Mouse (Mus musculus): ENCODE data around the gene Gm35315. TPM values are rescaled to one million over a fixed set of nuclear protein-coding genes. Genes with fewer than 3 reads are reported as not detected.
A peak's percentile ranks its signal among the peaks of the same experiment; 100 is the strongest.

Gene Gm35315
- polyA plus RNA-seq (2014; fragmentation: Nextera tagmentation; extraction: Ambion mirVana) = 2.0 and 3.1 TPM in 2 replicates

DNA sequence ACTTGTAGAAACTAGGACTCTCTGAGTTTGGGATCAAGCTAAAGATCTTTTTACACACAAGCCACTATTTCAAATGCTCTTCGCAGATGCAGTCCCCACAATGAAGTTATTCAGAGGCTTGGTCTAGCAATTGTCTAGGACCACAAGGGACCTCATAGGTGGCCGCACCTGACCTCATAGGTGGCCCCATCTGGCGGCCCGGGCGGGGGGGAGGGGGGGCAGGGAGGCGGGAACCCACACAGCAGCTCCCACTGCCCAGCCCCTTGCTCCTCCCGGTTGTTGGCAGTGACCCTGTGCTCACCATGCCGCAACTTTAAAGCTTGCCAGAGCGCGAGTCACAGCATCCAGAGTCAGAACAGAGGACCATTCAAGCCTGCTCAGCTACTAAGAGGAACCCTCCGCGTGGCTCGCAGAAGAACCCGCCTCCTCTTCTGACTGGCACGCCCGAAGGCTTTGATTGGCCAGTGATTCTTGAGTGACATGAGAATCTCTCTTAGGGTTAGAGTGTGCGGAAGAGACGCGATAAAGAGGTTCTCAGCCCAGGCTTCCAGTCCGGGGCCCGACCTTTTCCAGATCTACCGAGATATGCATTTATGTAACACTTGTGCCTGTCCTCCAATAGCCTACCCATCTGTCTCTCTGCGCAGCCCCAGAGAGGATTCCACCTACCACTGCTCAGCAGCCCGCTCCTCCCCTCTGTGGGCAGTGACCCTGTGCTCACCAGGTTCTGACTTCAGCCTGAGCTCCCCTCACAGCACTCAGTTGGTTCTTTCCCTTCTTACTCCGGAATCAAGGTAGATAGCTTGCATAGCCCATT, at the start of gene Gm35315:
Gene Gm35315, minus strand, starts transcription at position 391 of the 817 bp plus-strand sequence.
- peak within 1 kb of the TSS; percentile 52 for H3K4me3 ChIP-seq (ENCODE audit: low read depth, low read length)
- H3K9ac ChIP-seq (ENCODE audit: low read depth, low read length) = peak within 1 kb of the TSS; percentile 65
- no peaks in the 10 kb centered on the region for H3K27me3 ChIP-seq (replicated peaks; ENCODE audit: control insufficient read depth, insufficient read depth, low read length)
- no peaks in the 10 kb centered on the region for H3K36me3 ChIP-seq (ENCODE audit: control insufficient read depth, insufficient read depth, low read length)
- 1% methylated on average over 25 of the region's 25 CpGs for WGBS
- H3K9me3 ChIP-seq (ENCODE audit: control insufficient read depth, low read length) = no peaks in the 10 kb centered on the region
- DNase-seq (ENCODE audit: low spot score) (peak; percentile 82), ATAC-seq (replicated peaks; ENCODE audit: low FRiP score) (peak; percentile 97)
- peak within 1 kb of the TSS; percentile 66 for H3K27ac ChIP-seq (ENCODE audit: low read depth, low read length)
- no peaks in the 10 kb centered on the region; the same call in 1 of the 2 replicates for H3K4me1 ChIP-seq (replicated peaks; ENCODE audit: control insufficient read depth, insufficient read depth, low read length)
- peak within 1 kb of the TSS; percentile 66 for H3K4me2 ChIP-seq

- H3K4me3 ChIP-seq (ENCODE audit: low read depth, low read length) = no peak overlapping the region
- H3K4me1 ChIP-seq (replicated peaks; ENCODE audit: control insufficient read depth, insufficient read depth, low read length) = no peaks in the 10 kb centered on the region
- H3K36me3 ChIP-seq (ENCODE audit: control insufficient read depth, insufficient read depth, low read length) = peaks cover 26% of the 10 kb centered on the region
- DNase-seq (ENCODE audit: low spot score) = no peak
- no peak for ATAC-seq (replicated peaks; ENCODE audit: low FRiP score)
- no peaks in the 10 kb centered on the region for H3K9me3 ChIP-seq (ENCODE audit: control insufficient read depth, low read length)
- no peak overlapping the region for H3K27ac ChIP-seq (ENCODE audit: low read depth, low read length)
- no peaks in the 10 kb centered on the region for H3K27me3 ChIP-seq (replicated peaks; ENCODE audit: control insufficient read depth, insufficient read depth, low read length)
- H3K9ac ChIP-seq (ENCODE audit: low read depth, low read length) = no peak overlapping the region
- H3K4me2 ChIP-seq = no peak overlapping the region
- 86% methylated on average over 5 of the region's 5 CpGs for WGBS
Measured at GRCm38 (mm10) chr5:110143007-110143406, 48.8 kb upstream of the Gm35315 start.

- no peaks in the 10 kb centered on the region; the same call in 1 of the 2 replicates for H3K4me1 ChIP-seq (replicated peaks; ENCODE audit: control insufficient read depth, insufficient read depth, low read length)
- 95% methylated on average over 2 of the region's 2 CpGs for WGBS
- H3K9ac ChIP-seq (ENCODE audit: low read depth, low read length) = no peak overlapping the region
- no peak overlapping the region for H3K27ac ChIP-seq (ENCODE audit: low read depth, low read length)
- peaks cover 23% of the 10 kb centered on the region for H3K36me3 ChIP-seq (ENCODE audit: control insufficient read depth, insufficient read depth, low read length)
- no peak overlapping the region for H3K4me2 ChIP-seq
- no peaks in the 10 kb centered on the region for H3K9me3 ChIP-seq (ENCODE audit: control insufficient read depth, low read length)
- DNase-seq (ENCODE audit: low spot score) = no peak
- H3K27me3 ChIP-seq (replicated peaks; ENCODE audit: control insufficient read depth, insufficient read depth, low read length) = no peaks in the 10 kb centered on the region
- H3K4me3 ChIP-seq (ENCODE audit: low read depth, low read length) = no peak overlapping the region
- no peak for ATAC-seq (replicated peaks; ENCODE audit: low FRiP score)
Measured at GRCm38 (mm10) chr5:110142309-110142708, 48.1 kb upstream of the Gm35315 start.

GRCm38 (mm10) chr5:110140424-110140823, 46.2 kb upstream of the Gm35315 start:
- ATAC-seq (replicated peaks; ENCODE audit: low FRiP score) = no peak
- 89% methylated on average over 7 of the region's 7 CpGs for WGBS

DNA sequence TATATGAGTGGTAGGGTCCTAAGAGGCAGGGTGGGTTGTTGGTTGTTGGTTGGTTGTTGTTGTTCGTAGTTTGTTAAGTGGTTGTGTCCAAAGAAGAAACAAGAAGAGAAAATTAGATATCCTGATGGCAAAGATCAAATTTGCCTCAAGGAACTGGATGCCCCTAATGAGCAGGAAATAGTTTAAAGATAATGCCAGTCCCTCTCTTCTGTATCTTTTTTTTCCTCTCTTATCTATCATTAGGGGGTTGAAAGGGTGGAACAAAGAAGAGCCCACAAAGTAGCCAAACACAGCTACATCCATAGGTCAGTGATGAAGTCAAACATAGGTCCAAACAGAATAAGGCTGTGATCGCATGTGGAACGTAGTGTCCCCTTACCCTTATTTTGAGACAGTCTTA, 45.1 kb upstream of the Gm35315 start:
- Histone ChIP-seq H3K9ac (ENCODE audit: low read depth, low read length) (no peak overlapping the region), H3K27ac (ENCODE audit: low read depth, low read length) (no peak overlapping the region), H3K9me3 (ENCODE audit: control insufficient read depth, low read length) (no peaks in the 10 kb centered on the region), H3K36me3 (ENCODE audit: control insufficient read depth, insufficient read depth, low read length) (peaks cover 11% of the 10 kb centered on the region; the same call in 1 of the 2 replicates), H3K27me3 (replicated peaks; ENCODE audit: control insufficient read depth, insufficient read depth, low read length) (no peaks in the 10 kb centered on the region), H3K4me2 (no peak overlapping the region), H3K4me1 (replicated peaks; ENCODE audit: control insufficient read depth, insufficient read depth, low read length) (no peaks in the 10 kb centered on the region; the same call in 1 of the 2 replicates), H3K4me3 (ENCODE audit: low read depth, low read length) (no peak overlapping the region)
- ATAC-seq (replicated peaks; ENCODE audit: low FRiP score) (no peak), DNase-seq (ENCODE audit: low spot score) (no peak)
- 94% methylated on average over 3 of the region's 3 CpGs for WGBS

More at GRCm38 (mm10) chr5:110140424-110140823, 46.2 kb upstream of the Gm35315 start:
- DNase-seq (ENCODE audit: low spot score) = no peak
- Histone ChIP-seq H3K9me3 (ENCODE audit: control insufficient read depth, low read length) (no peaks in the 10 kb centered on the region), H3K27ac (ENCODE audit: low read depth, low read length) (no peak overlapping the region), H3K4me2 (no peak overlapping the region), H3K36me3 (ENCODE audit: control insufficient read depth, insufficient read depth, low read length) (peaks cover 14% of the 10 kb centered on the region; the same call in 1 of the 2 replicates), H3K4me1 (replicated peaks; ENCODE audit: control insufficient read depth, insufficient read depth, low read length) (no peaks in the 10 kb centered on the region; the same call in 1 of the 2 replicates), H3K9ac (ENCODE audit: low read depth, low read length) (no peak overlapping the region), H3K27me3 (replicated peaks; ENCODE audit: control insufficient read depth, insufficient read depth, low read length) (no peaks in the 10 kb centered on the region), H3K4me3 (ENCODE audit: low read depth, low read length) (no peak overlapping the region)

DNA sequence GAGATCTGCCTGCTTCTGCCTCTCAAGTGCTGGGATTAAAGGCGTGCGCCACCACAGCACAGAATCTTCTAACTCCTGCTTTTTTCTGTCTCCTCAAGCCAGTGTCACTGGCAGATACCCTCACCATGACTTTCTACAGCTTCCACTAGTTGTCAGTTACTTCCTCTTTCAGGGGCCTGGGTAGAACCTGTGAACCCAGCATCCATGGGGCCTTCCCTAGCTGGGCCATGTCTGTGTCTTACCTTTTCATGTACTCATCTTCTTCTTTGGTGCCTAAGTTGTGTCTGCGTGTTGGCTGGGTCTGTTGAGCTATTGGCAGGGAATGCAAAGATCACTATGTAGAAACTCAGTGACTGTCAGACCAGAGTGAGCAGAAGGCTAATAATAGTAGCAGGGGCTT, 43.6 kb upstream of the Gm35315 start:
- no peak for DNase-seq (ENCODE audit: low spot score)
- WGBS = 91% methylated on average over 3 of the region's 3 CpGs
- no peak for ATAC-seq (replicated peaks; ENCODE audit: low FRiP score)
- no peak overlapping the region for H3K4me3 ChIP-seq (ENCODE audit: low read depth, low read length)
- no peaks in the 10 kb centered on the region; the same call in 1 of the 2 replicates for H3K4me1 ChIP-seq (replicated peaks; ENCODE audit: control insufficient read depth, insufficient read depth, low read length)
- H3K9me3 ChIP-seq (ENCODE audit: control insufficient read depth, low read length) = no peaks in the 10 kb centered on the region
- peaks cover 4% of the 10 kb centered on the region; the same call in 1 of the 2 replicates for H3K36me3 ChIP-seq (ENCODE audit: control insufficient read depth, insufficient read depth, low read length)
- no peak overlapping the region for H3K27ac ChIP-seq (ENCODE audit: low read depth, low read length)
- H3K9ac ChIP-seq (ENCODE audit: low read depth, low read length) = no peak overlapping the region
- H3K27me3 ChIP-seq (replicated peaks; ENCODE audit: control insufficient read depth, insufficient read depth, low read length) = no peaks in the 10 kb centered on the region
- no peak overlapping the region for H3K4me2 ChIP-seq

GRCm38 (mm10) chr5:110136087-110136464, 41.9 kb upstream of the Gm35315 start:
- Histone ChIP-seq H3K27me3 (replicated peaks; ENCODE audit: control insufficient read depth, insufficient read depth, low read length) (no peaks in the 10 kb centered on the region), H3K36me3 (ENCODE audit: control insufficient read depth, insufficient read depth, low read length) (peaks cover 4% of the 10 kb centered on the region; the same call in 1 of the 2 replicates), H3K4me3 (ENCODE audit: low read depth, low read length) (peak overlapping the region; percentile 73), H3K4me2 (peak overlapping the region; percentile 68), H3K27ac (ENCODE audit: low read depth, low read length) (peak overlapping the region; percentile 20; the same call in 1 of the 2 replicates), H3K9me3 (ENCODE audit: control insufficient read depth, low read length) (no peaks in the 10 kb centered on the region; the same call in 1 of the 2 replicates), H3K9ac (ENCODE audit: low read depth, low read length) (peak overlapping the region; percentile 80), H3K4me1 (replicated peaks; ENCODE audit: control insufficient read depth, insufficient read depth, low read length) (no peaks in the 10 kb centered on the region; the same call in 1 of the 2 replicates)
- 5% methylated on average over 18 of the region's 18 CpGs for WGBS
- no peak for DNase-seq (ENCODE audit: low spot score)
- peak; percentile 42 for ATAC-seq (replicated peaks; ENCODE audit: low FRiP score)

GRCm38 (mm10) chr5:110135293-110136086, 41.3 kb upstream of the Gm35315 start, which contains the start of gene Chfr:
Gene Chfr (plus strand): TSS chr5:110135842.
- peak within 1 kb of the TSS; percentile 46; the same call in 1 of the 2 replicates for H3K27ac ChIP-seq (ENCODE audit: low read depth, low read length)
- peak within 1 kb of the TSS; percentile 73 for H3K4me3 ChIP-seq (ENCODE audit: low read depth, low read length)
- WGBS = 2% methylated on average over 46 of the region's 46 CpGs
- ATAC-seq (replicated peaks; ENCODE audit: low FRiP score) (peak; percentile 100), DNase-seq (ENCODE audit: low spot score) (peak; percentile 99)
- peak within 1 kb of the TSS; percentile 68 for H3K4me2 ChIP-seq
- no peaks in the 10 kb centered on the region for H3K27me3 ChIP-seq (replicated peaks; ENCODE audit: control insufficient read depth, insufficient read depth, low read length)
- H3K9me3 ChIP-seq (ENCODE audit: control insufficient read depth, low read length) = no peaks in the 10 kb centered on the region; the same call in 1 of the 2 replicates
- H3K9ac ChIP-seq (ENCODE audit: low read depth, low read length) = peak within 1 kb of the TSS; percentile 80
- no peaks in the 10 kb centered on the region; the same call in 1 of the 2 replicates for H3K4me1 ChIP-seq (replicated peaks; ENCODE audit: control insufficient read depth, insufficient read depth, low read length)
- peaks cover 4% of the 10 kb centered on the region; the same call in 1 of the 2 replicates for H3K36me3 ChIP-seq (ENCODE audit: control insufficient read depth, insufficient read depth, low read length)
